Mouse (Mus musculus): ENCODE results near the gene Efcab2.

DNA sequence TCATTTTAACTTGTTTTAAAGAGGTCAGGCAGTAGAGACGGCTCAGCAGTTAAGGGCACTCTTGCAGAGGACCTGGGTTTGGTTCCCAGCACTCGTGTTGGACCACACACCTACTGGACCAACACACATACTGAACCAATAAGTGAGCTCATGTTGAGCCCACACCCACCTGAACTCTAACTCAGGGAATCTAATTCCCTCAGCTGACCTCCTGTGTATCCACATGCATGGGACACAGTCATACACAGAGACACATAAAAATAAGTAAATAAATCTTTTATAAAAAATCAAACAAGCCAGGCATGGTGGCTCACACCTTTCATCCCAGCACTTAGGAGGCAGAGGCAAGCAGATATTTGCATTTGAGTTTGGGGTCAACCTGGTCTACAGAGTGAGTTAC, 44.0 kb downstream of the Efcab2 start:
- TF ChIP-seq CTCF (IDR thresholded peaks at IDR 0.05; ENCODE audit: borderline replicate concordance, insufficient read depth, low read length) (no peak), POLR2A (IDR thresholded peaks at IDR 0.05; ENCODE audit: low read depth, low read length) (no peak)
